Mouse (Mus musculus) CD4-positive helper T cell, adult 2 months (primary cell): ENCODE results near the gene Zbed4.
A peak's percentile ranks its signal among the peaks of the same experiment; 100 is the strongest.
"Not testable (repeated sequence)": the region's sequence is repeated elsewhere in the genome, so short reads cannot be mapped to it uniquely, and the experiment has no call there.

ENCODE experiments used
- DNase-seq: peaks from one replicate; pipeline ENCODE4 v3.0.0-alpha.2; 2012; ENCODE audit warnings: low read depth, missing footprints, low spot score

Gene Zbed4

DNA sequence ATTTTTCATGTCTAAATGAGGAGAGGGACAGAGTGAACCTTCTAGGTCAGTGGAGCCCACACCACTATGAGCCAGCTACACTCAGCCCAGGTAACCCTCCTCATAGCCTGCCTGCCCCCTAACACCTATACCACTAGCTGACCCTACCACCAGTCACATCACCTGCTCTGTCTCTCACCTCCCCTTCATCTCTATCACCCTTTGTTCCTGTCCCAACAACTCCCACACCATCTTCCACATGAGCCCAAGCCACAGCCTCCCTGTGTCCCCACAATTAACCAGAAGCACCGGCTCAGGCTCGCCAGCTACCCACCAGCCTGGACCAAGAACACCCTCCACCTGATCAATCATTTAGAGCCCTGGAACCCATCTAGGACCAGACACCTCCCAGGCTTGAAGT, 58.9 kb downstream of the Zbed4 start:
- no peak for DNase-seq

- no peak for DNase-seq
Measured at GRCm38 (mm10) chr15:88813262-88813661, 61.8 kb downstream of the Zbed4 start.

GRCm38 (mm10) chr15:88813873-88814272, 62.4 kb downstream of the Zbed4 start:
- DNase-seq, result not testable (repeated sequence)

GRCm38 (mm10) chr15:88814411-88815047, 63.1 kb downstream of the Zbed4 start:
- DNase-seq, result no peak

- no peak for DNase-seq
Measured at GRCm38 (mm10) chr15:88815196-88815700, 63.8 kb downstream of the Zbed4 start.

DNA sequence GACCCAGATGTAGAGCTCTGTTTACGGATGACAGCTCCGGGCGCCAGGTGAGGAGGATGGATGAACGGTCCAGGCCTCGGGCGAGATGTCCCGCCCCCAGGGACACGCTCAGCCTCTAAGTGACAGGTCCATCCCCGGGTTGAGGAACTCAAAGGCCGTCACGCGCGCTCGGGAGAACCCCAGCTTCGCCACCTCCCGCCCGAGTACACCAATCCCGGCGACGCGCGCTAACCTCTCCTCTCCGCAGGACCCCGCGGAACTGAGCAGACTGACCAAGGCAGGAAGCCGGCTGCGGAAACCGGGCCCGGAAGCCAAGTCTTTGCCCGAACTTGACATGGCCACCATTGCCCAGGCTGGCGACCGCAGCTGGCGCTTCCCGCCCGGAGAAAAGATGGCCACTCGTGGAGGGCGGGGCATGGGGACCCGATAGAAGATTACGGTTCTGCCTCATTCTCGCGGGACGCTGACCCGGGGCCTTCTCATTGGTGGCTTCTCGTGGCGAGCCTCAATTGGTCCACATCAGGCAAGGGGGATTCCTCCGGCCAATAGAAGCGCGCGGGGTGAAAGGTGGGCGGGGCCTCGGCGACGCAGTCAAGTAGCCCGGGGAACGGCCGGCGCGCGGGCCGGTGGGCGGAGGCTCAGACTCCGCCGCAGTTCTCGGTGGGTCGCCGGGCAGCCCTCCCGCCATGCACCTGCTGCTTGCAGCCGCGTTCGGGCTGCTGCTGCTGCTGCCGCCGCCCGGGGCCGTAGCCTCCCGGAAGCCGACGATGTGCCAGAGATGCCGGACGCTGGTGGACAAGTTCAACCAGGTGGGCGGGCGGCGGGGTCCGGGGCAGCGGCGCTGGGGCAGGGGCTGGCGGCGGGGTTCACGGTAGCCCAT, 67.8 kb downstream of the Zbed4 start, which contains the start of the genes Alg12 and Creld2:
TSS of gene Alg12 (minus strand) at position 293 of the 880 bp plus-strand sequence.
TSS of gene Creld2 (plus strand) at position 621 of the 880 bp plus-strand sequence.
- peak; percentile 99 for DNase-seq

DNA sequence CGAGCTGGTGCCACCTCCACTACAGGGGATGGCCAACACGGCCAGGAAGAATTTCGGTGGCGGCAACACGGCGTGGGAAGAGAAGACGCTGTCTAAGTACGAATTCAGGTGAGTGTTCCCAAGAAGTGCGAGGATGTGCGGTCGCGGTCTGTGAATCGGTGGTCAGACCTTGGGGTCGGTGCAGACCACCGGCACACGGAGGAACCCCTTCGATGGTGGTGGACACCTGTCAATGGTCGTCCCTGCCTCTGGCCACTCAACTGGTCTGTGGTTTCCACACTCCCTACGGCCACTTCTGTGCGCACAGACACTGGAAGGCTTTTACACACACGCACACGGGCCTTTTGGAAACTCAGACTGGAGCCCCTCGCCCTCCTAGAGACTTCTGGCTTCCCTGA, 68.4 kb downstream of the Zbed4 start:
- no peak for DNase-seq

DNA sequence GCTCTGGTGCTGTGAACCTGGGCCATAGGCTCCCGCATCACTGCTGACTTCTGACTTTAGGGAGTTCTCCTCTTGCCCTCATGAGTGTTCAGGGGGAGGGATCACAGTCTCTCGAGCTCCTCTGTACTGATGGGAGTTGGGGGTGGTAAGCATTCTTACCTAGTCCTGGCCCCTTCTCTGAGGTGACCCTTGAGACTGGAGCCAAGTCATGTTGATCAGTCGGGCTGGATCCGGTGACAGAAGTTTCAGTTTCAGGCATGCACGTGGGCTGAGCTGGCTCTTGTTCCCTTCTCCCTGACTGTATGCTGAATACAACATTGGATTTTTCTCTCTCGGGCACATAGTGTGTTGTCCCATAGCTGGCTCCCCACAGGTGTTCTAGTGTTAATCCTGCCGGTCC, 69.9 kb downstream of the Zbed4 start:
- no peak for DNase-seq

- DNase-seq, result no peak
Measured at GRCm38 (mm10) chr15:88822513-88822912, 71.1 kb downstream of the Zbed4 start.

DNA sequence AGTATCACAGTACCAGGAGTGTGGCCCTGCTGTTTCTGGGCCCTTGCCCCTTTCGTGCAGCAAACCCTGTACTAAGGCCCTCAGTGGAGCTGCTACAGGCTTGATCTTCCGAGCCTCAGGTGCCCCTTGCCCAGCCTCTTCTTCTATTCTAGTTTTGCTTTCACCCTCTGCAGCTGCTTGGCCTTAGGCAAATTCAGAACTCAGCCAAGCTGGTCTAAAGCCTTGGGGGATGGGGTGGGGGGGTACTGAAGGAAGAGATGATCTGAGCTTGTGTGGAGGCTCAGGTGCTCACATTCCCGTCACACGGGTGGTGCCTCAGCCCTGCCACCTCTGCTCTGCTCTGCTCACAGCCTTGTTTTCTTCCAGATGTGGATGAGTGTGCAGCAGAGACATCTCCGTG, 71.9 kb downstream of the Zbed4 start:
- no peak for DNase-seq

DNA sequence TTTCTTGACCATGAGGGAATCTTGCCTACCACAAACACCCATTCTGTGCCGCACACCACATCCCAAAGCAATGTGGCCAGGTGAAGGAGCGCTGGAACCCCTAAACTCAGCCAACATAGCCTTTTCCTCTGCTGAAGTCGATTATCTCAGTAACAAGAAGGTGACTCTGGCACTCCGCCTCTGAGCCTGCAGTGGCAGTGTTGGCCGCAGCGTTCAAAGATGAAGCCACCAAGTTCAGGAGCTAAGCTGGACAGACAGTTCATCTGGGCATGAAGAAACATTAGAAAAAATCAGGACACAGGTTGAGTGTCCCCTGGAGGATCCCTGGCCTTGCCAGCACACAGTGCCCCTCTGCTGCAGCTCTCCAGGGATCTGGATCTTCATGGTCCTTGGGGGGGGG, 76.0 kb downstream of the Zbed4 start:
- no peak for DNase-seq

- peak; percentile 55 for DNase-seq
Measured at GRCm38 (mm10) chr15:88827991-88828799, 76.7 kb downstream of the Zbed4 start.

DNA sequence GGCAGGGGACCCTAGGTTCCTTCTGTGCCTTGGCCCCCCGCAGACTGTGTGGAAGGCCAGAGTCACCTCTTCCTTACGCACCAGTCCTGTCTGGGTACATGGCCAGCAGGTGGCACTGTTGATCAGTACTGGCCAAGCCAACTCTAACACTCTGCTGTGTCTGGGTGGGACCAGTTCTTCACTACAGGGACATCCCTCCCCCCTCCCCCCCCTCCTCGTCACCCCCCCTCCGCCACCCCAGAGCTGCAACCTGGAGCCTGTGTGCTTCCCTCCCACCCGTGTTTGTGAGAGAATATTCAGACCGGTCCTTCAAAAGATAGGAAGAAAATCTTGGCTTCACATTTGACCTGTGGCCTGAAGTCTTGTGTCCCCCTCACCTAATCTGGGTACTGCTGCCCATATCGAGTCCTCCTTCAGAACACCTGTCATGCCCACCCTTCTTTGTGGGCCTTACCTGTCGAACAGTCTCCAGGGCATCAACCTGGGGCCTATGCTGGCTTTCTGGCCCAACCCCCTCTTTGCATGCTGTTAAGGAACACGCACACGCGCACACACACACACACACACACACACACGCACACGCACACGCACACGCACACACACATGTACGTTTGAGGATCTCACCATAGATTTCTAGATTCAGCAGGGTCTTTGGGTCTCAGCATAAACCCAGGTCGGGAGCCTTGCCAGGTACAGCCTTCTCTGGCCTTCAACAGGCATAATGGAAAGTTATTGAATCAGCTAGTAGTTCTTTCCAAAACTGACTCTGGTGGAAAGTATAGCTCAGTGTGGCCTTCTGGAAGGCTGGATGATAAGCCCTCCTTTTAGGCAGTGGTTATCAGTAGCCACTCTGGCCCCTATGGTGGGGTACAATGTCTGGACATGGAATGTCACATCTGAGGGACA, 77.6 kb downstream of the Zbed4 start:
- peak; percentile 83 for DNase-seq

GRCm38 (mm10) chr15:88829791-88830440, 78.5 kb downstream of the Zbed4 start:
- DNase-seq, result no peak

- DNase-seq, result no peak
Measured at GRCm38 (mm10) chr15:88830696-88831095, 79.2 kb downstream of the Zbed4 start.

- no peak for DNase-seq
Measured at GRCm38 (mm10) chr15:88831482-88831881, 80.0 kb downstream of the Zbed4 start.

DNA sequence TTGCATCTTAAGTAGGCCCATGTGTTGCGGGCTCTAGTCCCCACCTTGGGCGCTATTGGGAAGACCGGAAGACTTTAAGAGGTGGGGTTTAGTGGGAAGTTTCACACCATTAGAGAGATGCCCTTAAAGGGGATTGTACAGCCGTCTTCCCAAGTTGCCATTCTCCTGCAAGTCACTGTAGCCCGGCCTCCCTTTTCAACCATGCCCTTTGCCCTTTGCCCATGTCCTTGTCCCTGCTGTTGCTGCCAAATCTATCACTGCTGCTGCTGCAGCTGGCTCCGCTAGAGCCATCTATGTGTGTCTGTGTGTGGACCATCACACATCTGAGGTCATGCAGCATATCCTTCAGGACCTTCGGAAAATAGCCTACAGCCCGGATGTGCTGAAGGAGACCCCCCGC, 81.1 kb downstream of the Zbed4 start:
- no peak for DNase-seq
